Mouse (Mus musculus) splenic B cell, adult 2 months (primary cell): Measurements from ENCODE around the gene Acap2.

Experiments
- DNase-seq: peaks from one replicate; pipeline ENCODE4 v3.0.0-alpha.2; 2011; ENCODE audit warnings: low read depth, low spot score
- H3K27me3 ChIP-seq: 2 replicates; pipeline ENCODE4 v1.6.1; 2012; ENCODE audit warnings: mild to moderate bottlenecking, low read length, moderate library complexity, mixed read lengths; ENCODE audit not compliant: control insufficient read depth, poor library complexity, insufficient read depth, severe bottlenecking
- H3K36me3 ChIP-seq: 2 replicates; pipeline ENCODE4 v1.6.1; 2012; ENCODE audit warnings: mild to moderate bottlenecking, low read length, moderate library complexity, mixed read lengths; ENCODE audit not compliant: control insufficient read depth, poor library complexity, insufficient read depth, severe bottlenecking

Acap2 gene

DNA sequence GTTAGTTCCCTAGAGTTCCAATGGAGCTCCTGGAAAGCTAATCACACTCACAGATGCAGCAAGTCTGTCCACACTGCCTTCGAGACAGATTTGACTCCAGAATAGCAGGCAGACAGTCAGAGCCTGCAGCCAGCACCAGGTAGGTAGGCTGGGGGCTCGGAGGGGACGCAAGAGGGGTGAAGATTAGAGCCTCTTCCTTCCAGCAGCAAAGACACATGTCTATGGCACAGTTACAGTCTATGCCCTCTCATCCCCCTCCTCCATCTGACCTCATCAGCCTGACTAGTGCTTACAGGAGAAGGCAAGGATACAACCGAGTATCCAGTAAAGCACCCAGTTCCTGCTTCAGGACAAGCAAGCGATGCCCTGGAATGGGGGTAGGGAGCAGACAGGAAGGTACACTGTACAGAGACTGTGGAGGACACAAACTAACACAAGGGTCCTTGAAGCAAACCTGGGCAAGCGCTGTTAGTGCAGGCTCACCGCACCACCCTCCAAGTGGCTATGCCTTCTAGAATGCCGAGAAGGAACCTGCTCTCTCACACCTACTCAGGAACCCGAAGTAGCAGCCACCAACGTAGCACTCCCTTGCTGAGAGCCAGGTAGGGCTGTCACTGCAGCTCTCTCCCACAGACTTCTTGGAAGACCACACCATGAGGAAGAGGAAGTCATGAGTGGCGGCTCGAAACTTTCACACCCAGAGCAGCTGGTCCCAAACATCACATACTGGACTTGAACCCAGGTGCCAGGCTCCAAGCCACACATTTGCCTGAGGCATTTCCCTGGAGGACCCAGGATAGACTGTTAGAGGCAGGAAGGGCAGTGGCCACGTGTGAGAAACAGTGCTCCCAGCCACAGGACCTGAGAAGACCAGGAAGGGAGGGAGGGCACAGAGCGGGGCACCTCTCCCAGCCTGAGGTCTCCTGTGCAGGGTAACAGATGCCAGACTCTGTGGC is 131.6 kb downstream of the Acap2 start:
- 0 out of 2 replicates have a peak, but pooled peaks cover 2% of the 10 kb centered on the region for H3K36me3 ChIP-seq
- no peaks in the 10 kb centered on the region for H3K27me3 ChIP-seq
- no peak for DNase-seq

- no peaks in the 10 kb centered on the region for H3K27me3 ChIP-seq
- H3K36me3 ChIP-seq, result 0 out of 2 replicates have a peak, but pooled peaks cover 2% of the 10 kb centered on the region
- no peak for DNase-seq
Observed at GRCm38 (mm10) chr16:31068280-31068679, 132.8 kb downstream of the Acap2 start.

DNA sequence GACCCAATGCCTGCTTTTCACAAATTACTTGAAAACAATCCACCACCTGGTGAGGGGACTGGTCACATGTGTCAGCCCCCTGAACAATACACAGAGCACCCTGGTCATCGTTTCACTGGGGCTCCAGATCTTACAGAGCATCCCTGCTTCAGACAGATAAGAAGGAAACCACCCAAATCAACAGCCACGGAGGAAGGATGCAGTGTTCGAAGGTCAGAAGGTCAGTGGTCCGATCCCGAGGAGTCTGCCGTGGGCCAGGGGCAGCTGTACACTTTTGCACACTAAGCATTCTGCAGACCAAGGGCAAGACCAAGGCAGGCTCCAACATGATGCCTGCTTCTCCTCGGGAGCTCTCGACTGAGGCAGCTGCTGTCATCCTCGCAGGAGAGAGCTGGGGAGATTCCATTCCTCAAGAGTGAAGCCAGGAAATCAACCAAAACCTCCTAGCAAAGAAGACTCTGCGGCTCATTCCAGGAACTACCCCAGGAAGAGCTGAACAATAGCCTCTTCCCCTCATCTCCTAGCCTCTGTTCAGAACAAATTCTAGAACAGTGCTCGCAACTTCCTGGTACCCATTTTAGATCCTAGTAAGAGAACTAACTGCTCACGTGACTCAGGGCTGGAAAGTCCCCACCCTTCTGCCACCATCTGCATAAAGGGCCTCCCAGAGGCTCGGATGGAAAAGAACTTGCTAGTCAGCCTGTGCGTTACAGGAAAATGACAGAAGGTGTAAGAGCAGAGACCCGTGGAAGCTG is 134.5 kb downstream of the Acap2 start:
- peak; percentile 94 for DNase-seq
- Histone ChIP-seq H3K36me3 (no peaks in the 10 kb centered on the region), H3K27me3 (no peaks in the 10 kb centered on the region)

GRCm38 (mm10) chr16:31064782-31065181 is 136.3 kb downstream of the Acap2 start:
- H3K36me3 ChIP-seq, result no peaks in the 10 kb centered on the region
- peak; percentile 62 for DNase-seq
- no peaks in the 10 kb centered on the region for H3K27me3 ChIP-seq

DNA sequence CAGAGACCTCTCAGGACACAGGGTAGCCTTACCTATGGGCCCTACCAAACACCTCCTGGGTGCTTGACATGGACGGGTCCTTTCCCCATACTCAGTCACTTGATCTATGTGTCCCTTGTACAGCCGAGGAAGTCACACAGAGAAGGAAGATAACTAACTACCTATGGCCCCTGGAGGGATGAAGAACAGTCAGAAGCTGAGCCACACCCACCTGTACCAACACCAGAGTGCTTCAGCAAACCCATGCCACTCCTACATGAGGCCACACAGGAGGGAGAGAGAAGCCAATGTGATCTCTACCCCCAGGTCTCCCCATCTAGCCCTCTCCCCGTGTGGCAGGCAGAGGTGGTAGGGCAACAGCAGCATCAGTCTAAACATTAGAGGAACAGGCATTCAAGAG is 138.1 kb downstream of the Acap2 start:
- DNase-seq, result no peak
- Histone ChIP-seq H3K36me3 (no peaks in the 10 kb centered on the region), H3K27me3 (no peaks in the 10 kb centered on the region)

GRCm38 (mm10) chr16:31061246-31061880 is 139.7 kb downstream of the Acap2 start:
- H3K36me3 ChIP-seq, result no peaks in the 10 kb centered on the region
- no peak for DNase-seq
- H3K27me3 ChIP-seq, result no peaks in the 10 kb centered on the region

GRCm38 (mm10) chr16:31060714-31061113 is 140.3 kb downstream of the Acap2 start:
- no peaks in the 10 kb centered on the region for H3K27me3 ChIP-seq
- no peak for DNase-seq

GRCm38 (mm10) chr16:31060226-31060625 is 140.8 kb downstream of the Acap2 start:
- Histone ChIP-seq H3K27me3 (no peaks in the 10 kb centered on the region), H3K36me3 (no peaks in the 10 kb centered on the region)
- DNase-seq, result no peak

More at GRCm38 (mm10) chr16:31060714-31061113, 140.3 kb downstream of the Acap2 start:
- H3K36me3 ChIP-seq, result no peaks in the 10 kb centered on the region

- no peak for DNase-seq
- Histone ChIP-seq H3K27me3 (no peaks in the 10 kb centered on the region), H3K36me3 (no peaks in the 10 kb centered on the region)
Observed at GRCm38 (mm10) chr16:31059730-31060129, 141.3 kb downstream of the Acap2 start.

DNA sequence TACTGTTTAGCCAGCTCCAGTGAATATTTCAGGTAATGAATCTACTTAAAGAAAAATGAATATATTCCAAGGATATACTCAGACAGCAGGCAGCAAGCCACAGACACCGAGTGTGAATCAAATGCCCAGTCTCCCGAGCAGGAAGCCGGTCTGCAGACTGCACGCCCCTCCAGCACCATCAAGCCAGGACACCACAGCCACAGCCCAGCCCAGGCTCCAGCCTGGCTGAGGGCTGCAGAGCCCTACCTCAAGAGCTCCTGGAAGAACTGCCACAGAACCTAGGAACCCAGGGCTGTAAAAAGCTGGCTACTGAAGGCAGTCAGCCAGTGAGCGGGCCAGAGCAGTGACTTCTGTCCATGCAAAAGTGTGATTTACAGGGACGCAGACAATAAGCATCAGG is 148.2 kb downstream of the Acap2 start:
- Histone ChIP-seq H3K36me3 (no peaks in the 10 kb centered on the region), H3K27me3 (no peaks in the 10 kb centered on the region)
- DNase-seq, result no peak

- Histone ChIP-seq H3K27me3 (no peaks in the 10 kb centered on the region), H3K36me3 (no peaks in the 10 kb centered on the region)
- DNase-seq, result no peak
Observed at GRCm38 (mm10) chr16:31052177-31052726, 148.8 kb downstream of the Acap2 start.

DNA sequence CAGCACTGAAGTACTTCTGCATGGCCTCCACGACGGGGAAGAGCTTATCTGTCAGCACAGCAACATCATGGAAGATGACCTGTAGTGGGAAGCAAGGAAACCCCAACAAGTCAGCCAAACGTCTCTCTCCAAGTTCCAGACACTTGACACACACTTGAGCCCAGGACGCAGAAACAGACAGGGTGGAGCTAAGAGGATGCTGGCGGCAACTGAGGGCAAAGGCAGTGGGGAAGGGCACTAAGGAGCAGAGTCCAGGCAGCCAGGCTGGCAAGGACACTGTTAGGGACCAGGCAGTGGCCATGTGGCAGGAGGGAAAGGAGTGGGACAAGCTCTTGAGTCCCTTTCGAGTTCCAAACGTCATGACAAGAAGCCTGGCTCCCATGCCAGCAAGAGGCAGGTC is 150.3 kb downstream of the Acap2 start:
- Histone ChIP-seq H3K27me3 (no peaks in the 10 kb centered on the region), H3K36me3 (no peaks in the 10 kb centered on the region)
- no peak for DNase-seq

GRCm38 (mm10) chr16:31048194-31048593 is 152.9 kb downstream of the Acap2 start:
- Histone ChIP-seq H3K36me3 (no peaks in the 10 kb centered on the region), H3K27me3 (no peaks in the 10 kb centered on the region)
- DNase-seq, result peak; percentile 48

GRCm38 (mm10) chr16:31047186-31047898 is 153.7 kb downstream of the Acap2 start:
- H3K36me3 ChIP-seq, result no peaks in the 10 kb centered on the region
- no peak for DNase-seq
- no peaks in the 10 kb centered on the region for H3K27me3 ChIP-seq
